Mouse (Mus musculus) mouse trophoblast stem cell (cell line): ENCODE results near the gene Nub1.

ENCODE experiments used
- in situ Hi-C, 2 experiments: fragments of 300-500 bp; cut with MseI, MboI; formaldehyde crosslinking; loops; 2 replicates in 1 of 2; 3 replicates in 1 of 2; pipeline ENCODE4 v1.15.1; 2025

Gene Nub1

GRCm38 (mm10) chr5:24741172-24741885 is 56.0 kb downstream of the Nub1 start:
- in situ Hi-C loops: no loop called here

GRCm38 (mm10) chr5:24743956-24744355 is 58.6 kb downstream of the Nub1 start:
- in situ Hi-C loops: no loop called here

- in situ Hi-C loops: no loop called here
These were observed 62.2 kb downstream of the Nub1 start for GRCm38 (mm10) chr5:24747533-24747932.

- in situ Hi-C loops: no loop called here
These were observed 64.4 kb downstream of the Nub1 start for GRCm38 (mm10) chr5:24749731-24750130.

- in situ Hi-C loops: no loop called here
These were observed 65.3 kb downstream of the Nub1 start for GRCm38 (mm10) chr5:24750321-24751304.

GRCm38 (mm10) chr5:24751305-24752174 is 66.2 kb downstream of the Nub1 start:
- in situ Hi-C loops: no loop called here

GRCm38 (mm10) chr5:24752175-24752498 is 66.8 kb downstream of the Nub1 start:
- in situ Hi-C loops: no loop called here

GRCm38 (mm10) chr5:24756931-24757330 is 71.6 kb downstream of the Nub1 start:
- in situ Hi-C loops: no loop called here

- in situ Hi-C loops: no loop called here
These were observed 72.5 kb downstream of the Nub1 start, which contains the start of gene Crygn for GRCm38 (mm10) chr5:24757816-24758215. Crygn (minus strand) TSS chr5:24758008.
